Mouse (Mus musculus): ENCODE data around the gene Ptpn12.
"Not testable (repeated sequence)": the region's sequence is repeated elsewhere in the genome, so short reads cannot be mapped to it uniquely, and the experiment has no call there.

Gene Ptpn12

DNA sequence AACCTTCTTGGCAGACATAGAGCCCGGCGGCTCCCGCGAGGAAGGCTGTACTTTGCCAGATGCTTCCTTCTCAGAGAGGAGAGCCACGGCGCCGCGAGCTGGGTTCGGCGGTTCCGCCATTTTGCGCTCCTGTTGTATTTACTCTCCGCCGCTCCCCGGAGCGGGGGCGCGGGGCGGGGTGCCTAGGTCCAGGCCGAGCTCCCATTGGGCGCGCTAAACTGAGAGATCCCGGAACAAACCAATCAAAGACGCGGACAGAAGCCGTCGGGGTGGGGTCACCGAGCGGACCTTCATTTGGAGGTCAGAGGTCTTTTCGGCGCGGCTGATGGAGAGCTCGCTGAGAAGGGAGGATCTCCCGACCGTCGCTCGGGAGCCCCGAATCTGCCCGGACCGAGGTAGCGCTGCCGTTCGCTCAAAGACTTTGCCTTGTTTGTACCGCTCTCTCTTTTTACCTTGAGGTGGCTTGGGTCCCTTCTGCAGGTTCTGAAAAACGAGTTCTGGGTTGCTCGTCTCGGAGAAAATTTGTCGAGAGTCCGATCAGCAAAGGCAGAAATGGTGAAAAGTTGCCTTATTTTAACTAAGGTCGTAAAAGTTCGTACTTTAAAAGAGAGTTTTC is 103.9 kb downstream of the Ptpn12 start:
- in situ Hi-C loops (cut with MboI): no loop called here

DNA sequence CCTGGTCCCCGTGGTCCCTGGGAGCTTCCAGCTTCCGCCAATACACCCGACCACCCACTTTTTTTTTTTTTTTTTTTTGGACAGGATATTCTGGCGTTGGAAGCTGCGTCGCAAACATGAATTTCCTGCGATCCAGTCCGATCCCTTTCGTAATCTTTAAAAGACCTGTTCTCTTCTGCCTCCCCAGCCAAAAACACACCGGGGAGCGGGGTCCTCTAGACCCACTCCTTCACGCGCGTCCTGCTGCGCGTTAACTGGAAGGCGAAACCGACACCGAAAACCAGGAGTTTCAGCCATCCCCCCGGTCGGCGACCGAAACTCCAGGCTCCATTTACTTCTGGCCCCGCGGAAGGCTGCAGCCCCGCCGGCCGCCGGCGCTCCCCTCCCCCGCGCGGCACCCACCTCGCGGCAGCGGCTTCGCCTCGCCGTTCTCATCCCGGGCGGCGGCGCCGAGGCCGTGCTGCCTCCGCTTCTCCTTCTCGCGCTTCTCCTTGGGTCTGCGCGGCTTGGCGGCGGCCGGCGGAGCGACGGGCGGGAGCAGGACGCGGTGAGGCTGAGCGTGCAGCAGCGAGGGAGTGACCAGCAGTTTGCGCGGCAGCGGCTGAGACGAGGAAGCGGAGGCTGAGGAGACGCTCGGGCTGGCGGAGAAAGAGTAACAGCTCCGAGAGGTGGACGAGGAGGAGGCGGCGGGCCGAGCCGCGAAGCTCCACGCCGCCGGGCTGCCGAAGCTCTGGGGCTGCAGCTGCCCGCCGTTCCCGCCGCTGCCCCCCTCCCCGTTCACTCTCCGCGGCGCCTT is 104.7 kb downstream of the Ptpn12 start:
- in situ Hi-C loops (cut with MboI): no loop called here

DNA sequence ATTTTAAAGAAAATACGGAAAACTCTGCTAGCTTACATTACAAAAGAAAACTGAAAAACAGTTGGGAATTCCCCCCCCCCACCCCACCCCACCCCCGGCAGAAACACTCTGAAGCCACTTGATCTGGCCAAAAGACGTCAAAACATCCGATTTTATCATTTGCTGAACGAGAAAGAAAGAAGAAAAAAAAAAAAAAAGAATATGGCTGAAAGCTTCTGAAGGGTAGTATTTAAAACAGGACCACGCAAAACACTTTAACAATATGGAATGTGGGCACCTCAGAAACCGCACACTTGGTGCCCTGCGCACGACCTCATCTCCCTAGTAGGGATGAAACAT is 105.2 kb downstream of the Ptpn12 start:
- in situ Hi-C loops (cut with MboI): no loop called here

DNA sequence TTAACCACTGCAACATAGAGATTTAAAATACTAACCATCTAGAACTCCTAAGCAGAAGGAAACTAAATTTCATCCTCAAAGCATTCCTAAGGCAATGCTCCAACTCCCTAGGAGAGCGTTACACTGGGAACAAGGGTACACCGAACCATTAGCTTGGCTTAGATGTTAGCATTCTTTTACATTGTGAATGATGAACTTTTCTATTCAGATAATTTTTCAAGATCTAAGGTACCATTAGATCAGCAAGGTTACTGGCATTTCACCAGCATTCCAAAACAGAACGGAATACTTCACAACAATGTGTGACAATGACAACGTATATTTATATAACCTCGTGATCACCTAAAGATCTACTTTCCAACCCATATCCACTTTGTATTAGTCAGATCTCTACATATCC is 105.6 kb downstream of the Ptpn12 start:
- in situ Hi-C loops (cut with MboI): no loop called here

DNA sequence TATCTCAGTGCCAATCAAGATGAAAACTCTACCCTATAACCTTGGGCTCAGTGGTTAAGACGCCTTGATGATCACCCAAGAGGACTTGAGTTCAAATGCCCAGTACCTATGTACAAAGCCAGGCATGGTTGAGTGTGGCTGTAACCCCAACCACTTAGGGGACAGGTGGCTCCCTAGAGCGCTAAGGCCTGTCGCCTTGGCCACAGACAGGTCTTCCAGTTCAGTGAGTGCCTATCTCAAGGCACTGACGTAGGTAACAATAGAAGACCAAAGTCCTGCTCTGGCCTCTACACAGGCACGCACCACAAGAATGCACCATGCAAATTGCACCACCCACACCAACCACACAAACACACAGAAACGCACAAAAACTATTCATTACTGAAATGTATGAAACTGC is 108.8 kb downstream of the Ptpn12 start:
- in situ Hi-C loops (cut with MboI): no loop called here

DNA sequence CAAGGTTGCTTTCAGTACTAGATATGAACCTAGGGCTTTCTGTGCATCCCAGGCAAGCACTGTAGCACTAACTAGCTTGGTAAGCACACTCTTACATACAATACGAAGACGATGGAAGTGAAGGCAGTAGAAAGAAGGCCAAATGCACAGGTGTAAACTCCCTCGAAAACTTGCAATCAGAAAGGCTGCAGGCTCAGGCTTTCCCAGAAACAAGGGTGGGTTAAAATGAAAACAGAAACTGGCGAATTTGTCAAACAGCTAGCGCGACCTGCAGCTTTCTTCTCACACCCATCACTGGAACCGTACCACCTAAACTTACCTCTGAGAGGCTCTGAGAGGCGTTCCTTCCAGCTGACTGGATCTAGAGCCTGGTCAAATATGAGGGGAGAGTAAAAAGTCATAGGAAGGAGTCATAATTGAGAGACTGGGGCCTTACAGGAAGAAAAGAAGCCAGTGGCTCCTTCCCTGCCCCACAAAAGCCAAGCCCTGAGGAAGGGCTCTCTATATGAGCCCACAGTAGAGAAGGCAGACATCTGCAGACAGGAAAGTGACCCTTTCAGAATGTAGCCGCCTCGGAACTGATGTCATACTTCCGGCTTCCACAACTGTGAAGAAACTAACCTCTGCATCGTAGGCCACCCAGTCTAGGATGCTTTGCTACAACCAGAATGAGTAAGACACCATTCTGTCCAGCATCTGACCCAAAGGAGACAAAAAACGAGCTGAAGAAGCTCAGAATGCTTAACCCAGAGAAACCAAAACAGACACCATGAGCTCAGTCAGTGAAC is 110.6 kb downstream of the Ptpn12 start:
- in situ Hi-C loops (cut with MboI): no loop called here

DNA sequence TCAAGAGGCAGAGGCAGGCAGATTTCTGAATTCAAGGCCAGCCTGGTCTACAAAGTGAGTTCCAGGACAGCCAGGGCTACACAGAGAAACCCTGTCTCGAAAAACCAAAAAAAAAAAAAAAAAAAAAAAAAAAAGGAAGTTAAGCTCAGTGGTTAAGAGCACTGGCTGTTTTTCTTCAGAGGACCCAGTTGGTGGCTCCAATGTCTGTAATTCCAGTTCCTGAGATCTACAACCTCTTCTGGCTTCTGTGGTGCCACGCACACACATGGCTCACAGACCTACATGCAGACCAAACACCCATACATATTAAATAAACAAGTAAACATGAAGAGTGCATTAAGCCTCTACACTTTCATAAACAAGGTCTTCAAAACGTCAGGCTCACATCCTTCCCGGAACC is 111.9 kb downstream of the Ptpn12 start:
- in situ Hi-C loops (cut with MboI): not testable (repeated sequence)

DNA sequence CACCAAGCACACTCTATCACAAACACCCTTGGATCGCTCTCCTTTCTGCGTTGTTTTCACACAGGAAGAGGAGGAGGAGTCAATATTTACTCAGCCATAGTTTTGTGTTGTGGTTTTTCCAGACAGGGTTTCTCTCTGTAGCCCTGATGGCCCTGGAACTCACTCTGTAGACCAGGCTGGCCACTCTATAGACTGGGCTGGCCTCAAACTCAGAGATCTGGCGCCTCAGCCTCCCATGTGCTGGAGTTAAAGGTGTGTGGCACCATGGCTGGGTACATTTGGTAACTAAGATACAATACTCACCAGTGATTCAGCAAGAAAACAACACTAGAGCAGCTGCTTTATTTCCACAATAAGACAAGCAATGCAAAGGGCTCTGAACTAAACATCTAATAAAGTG is 113.2 kb downstream of the Ptpn12 start:
- in situ Hi-C loops (cut with MboI): no loop called here

DNA sequence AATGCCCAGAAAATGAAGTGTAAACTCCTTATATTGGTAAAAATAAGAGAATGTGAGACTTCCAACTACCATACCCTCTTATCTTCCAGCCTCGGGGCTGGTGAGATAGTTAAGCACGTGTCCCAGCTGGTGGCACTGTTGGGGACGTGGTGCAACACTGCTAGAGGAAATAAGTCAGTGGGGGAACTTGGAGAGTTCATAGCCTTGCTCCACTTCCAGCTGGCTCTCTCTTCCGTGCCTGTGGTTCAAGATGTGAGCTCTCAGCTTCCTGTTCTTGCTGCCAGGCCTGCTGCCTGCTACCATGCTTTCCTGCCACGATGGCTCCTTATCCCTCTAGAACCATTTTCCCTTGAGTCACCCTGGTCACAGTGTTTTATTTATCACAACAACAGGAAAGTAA is 114.5 kb downstream of the Ptpn12 start:
- in situ Hi-C loops (cut with MboI): no loop called here

DNA sequence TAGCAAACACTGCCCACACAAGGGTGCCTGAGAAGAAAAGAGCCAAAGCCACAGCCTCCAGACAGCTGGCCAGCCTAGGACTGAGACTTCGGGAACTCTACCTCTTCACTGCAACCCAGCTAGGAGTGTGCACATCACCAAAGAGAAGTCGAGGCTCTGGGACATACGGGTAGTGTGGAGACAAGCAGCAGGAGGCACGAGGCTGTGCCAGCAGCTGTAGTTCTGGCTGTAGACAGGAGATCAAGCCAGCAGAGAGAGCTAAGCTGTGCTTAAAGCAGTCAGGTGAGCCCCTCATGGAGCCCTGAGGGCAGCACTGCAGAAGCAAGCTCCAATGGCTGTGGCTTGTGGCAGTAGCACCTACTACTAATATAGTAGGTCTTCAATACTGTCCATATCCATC is 115.0 kb downstream of the Ptpn12 start:
- in situ Hi-C loops (cut with MboI): no loop called here

DNA sequence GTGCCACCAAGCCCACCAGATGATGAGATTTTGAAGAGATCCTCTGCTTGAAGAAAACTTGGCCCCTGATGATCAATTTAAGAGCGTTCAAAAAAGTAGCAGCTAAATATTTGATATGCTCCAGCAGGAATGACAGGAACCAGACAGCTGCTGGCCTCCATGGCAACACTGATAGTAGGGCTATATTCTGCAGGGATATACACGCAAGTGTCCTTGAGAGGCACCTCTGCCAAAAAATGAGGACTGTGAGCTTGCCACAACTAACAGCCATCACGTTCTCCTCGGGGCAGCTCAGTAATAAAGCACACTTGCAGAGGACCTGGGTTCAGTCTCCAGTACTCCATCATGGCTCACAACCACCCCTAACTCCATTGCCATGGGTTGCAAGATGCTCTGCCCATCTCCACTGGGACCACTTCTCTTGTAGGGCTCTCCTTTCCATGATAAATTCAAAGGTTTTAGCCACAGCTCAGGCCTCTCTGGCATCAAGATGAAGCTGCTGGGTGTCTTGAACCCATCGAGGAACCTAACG is 115.6 kb downstream of the Ptpn12 start:
- in situ Hi-C loops (cut with MboI): no loop called here

DNA sequence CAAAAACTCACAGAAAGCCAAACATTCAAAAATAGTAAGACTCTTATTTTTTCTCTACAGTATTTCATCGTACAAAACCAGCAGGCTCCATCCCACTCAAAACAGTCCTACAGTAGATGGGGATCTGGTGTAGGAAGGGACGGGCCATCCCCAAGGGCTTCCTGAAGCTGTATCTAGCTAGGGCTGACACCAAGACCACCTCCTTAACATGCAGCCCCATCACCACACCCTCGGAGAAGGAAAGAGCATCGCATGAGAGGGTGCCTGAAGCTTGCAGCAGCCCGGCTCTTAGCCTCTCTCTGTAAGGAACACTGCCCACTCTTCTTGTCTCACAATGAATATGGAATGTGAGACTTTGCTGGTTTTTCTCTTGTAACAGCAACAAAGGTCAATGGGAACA is 117.2 kb downstream of the Ptpn12 start:
- in situ Hi-C loops (cut with MboI): no loop called here

Data from mature B cell (primary cell).